Mouse (Mus musculus) stomach, postnatal 0 days (tissue): ENCODE data around the gene Agpat4.

Experiments
- CTCF ChIP-seq: IDR thresholded peaks from 2 replicates; pipeline ENCODE4 v1.5.1; 2016; ENCODE audit warnings: antibody characterized with exemption, low read depth, mild to moderate bottlenecking, moderate library complexity
- EP300 ChIP-seq: optimal IDR thresholded peaks from 2 replicates; pipeline ENCODE3; 2016; ENCODE audit warnings: antibody characterized with exemption

DNA sequence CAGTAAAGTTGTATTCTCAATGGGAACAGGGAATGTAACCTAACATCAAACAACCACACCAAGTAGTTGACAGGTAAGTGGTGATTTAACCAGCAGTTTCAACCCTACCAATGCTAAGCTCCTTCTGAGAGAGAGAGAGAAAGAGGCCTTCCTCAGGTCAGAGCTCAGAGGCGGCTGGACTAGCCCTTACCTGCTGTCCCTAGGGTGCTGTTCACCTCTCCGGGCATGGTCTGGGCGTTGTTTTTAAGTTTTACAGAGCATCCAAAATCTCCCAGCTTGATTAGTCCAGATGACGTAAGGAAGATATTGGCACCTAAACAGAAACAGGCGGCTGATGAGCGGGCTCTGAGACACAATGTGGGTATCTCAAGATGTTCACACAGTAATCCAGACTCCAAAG, 114.2 kb downstream of the Agpat4 start:
- no peak for TF ChIP-seq CTCF
- no peak for TF ChIP-seq EP300
